Mouse (Mus musculus) lung, adult 10 weeks (tissue): ENCODE data around the gene Gm13119. TPM values are rescaled to one million over a fixed set of nuclear protein-coding genes. Genes with fewer than 3 reads are reported as not detected.

Experiments used
- polyA plus RNA-seq: library from polyadenylated mRNA; stranded (reverse); fragments of 350-450 nt; fragmentation: Illumina TruSeq; extraction: RNeasy Lipid Tissue Mini Kit (QIAGEN cat#74804); gene quantifications from one replicate; pipeline ENCODE4 v1.2.3, GENCODE M21; 2014; ENCODE audit warnings: low read depth, low replicate concordance; ENCODE audit not compliant: insufficient read depth

Gene Gm13119
- polyA plus RNA-seq: not detected

DNA sequence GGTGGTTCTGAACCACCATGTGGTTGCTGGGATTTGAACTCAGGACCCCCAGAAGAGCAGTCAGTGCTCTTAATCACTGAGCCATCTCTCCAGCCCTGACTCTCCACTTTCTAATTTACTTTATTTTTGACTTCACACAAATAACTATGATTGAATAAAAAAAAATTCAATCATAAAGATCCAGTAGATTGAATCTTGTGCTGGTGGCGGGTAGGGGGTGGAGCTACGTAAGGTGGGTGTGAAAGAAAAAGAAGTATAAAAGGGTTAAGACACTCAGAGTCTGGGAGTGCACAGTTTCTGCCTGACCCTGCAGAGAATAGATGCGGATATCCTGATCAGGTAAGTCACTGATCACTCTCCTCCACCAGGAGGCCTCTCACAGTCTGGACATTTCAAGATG lies at the start of gene Gm13119:
Gene Gm13119, plus strand, starts transcription at position 301 of the 400 bp plus-strand sequence.

DNA sequence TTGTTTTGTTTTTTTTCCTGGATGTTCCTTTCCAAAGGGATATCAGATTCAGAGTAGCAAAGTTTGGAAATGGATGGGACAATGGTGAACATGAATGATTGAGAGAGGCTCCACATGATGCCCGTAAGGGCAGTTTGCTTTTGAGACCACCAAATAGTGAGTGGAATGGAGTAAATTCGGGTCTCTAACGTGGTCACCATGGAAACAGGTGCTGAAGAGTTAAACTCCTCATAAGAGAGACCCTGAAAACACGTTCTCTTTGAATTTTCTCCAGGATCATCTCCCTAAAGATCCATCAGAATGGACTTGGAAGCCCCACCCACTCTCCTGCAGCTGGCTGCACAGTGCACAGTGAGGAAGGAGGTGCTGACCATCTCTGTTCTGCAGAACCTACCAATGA lies 27.8 kb upstream of the Gm13119 start, which contains the start of gene Gm13128:
Gene Gm13128, plus strand, starts transcription at position 301 of the 400 bp plus-strand sequence.

DNA sequence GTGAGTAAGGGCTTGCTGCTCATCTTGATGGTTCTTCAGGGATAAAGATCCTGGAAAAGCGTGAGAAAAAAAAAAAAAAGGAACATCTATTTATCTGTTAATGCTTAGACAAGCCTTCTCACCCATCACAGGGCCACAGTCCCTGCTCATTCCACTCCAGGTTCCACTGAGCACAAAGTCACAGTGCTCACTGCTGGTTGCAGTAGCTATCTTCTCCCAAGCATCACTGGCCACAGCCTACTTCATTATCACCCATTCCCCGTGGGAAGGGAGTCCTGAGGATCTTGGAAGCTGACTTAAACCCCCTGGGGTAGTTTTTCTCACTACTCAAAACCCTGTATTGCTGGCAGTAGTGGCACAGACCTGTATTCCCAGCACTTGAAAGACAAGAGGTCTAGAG lies 20.2 kb downstream of the Gm13119 start, which contains the start of gene Pramef20:
Gene Pramef20, minus strand, starts transcription at position 23 of the 400 bp plus-strand sequence.

DNA sequence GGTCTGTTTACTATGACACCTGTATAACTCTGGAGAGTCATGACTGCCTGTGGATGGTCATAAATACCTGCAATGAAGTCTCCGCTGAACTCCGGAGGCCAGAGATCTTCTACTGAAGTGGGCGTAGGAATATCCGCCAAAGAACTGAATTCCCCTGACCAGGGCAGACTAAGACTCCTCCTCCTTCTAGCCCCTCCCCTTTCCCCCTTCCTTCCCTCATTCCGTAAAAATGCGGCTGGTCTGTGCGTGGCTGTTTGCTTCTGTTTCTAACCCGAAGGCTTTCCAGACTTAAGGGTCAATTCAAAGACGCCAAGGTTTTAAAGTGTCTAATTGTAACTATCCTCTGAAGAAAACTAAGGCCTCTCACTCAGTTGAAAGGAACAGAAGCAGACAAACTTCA lies 50.5 kb downstream of the Gm13119 start, which contains the start of gene Pramef12:
Gene Pramef12, minus strand, starts transcription at position 175 of the 400 bp plus-strand sequence.

Other genes with a start within 250 kb of the Gm13119 start
- gene Oog3, start 195.3 kb upstream of the Gm13119 start, polyA plus RNA-seq: not detected
- gene Oog2, start 167.2 kb upstream of the Gm13119 start, polyA plus RNA-seq: not detected
- gene C87977, start 144.6 kb upstream of the Gm13119 start, polyA plus RNA-seq: not detected
- not detected for gene Pramel5, start 77.5 kb upstream of the Gm13119 start, polyA plus RNA-seq
- not detected for gene Gm13128, start 27.7 kb upstream of the Gm13119 start, polyA plus RNA-seq
- not detected for gene Pramef20, start 20.0 kb downstream of the Gm13119 start, polyA plus RNA-seq
- gene Pramef12, start 50.5 kb downstream of the Gm13119 start, polyA plus RNA-seq: 0.21 TPM
- gene 1700012P22Rik, start 80.8 kb downstream of the Gm13119 start, polyA plus RNA-seq: not detected
- gene Gm9944, start 95.4 kb downstream of the Gm13119 start, polyA plus RNA-seq: not detected
- not detected for gene Aadacl3, start 105.8 kb downstream of the Gm13119 start, polyA plus RNA-seq
- gene 9430007A20Rik, start 161.9 kb downstream of the Gm13119 start, polyA plus RNA-seq: not detected
- not detected for gene Gm13124, start 207.2 kb downstream of the Gm13119 start, polyA plus RNA-seq